25 mouse cellular contexts compared by ENCODE assay signal in the genomic region with DNA sequence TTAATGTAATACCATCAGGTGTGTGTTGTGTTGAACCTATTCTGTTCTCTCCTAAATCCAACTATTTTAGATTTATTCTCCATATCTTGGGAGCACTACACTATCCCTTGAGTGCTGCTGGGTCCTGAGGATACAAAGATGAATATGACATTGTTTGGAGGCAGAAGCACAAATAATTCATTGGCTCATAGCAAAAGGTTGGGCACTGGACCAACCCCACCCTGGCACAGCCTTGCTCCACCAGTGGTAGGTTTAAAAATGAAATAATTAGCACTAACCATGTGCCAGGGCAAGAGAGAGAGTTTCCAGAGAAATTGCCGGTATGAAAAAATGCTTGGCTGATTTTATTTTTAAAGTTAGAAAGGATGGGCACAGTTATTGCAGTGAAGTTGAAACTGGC. TPM values are rescaled to one million over a fixed set of nuclear protein-coding genes. Genes with fewer than 3 reads are reported as not detected.
A peak's percentile ranks its signal among the peaks of the same experiment; 100 is the strongest.
DNase-seq lines count a peak whose midpoint lies in the region; ATAC-seq and TF ChIP-seq lines count a peak whose summit lies in the region.
"Had no signal": no experiment of that assay in that cellular context is flagged by ENCODE, and none has a peak within 500 bp of the region (broad histone marks: within the 10 kb centered on the region; RNA-seq: fewer than 3 reads in every experiment).

No protein-coding gene starts in this region.

- H3K27me3 ChIP-seq in liver, adult 2 months (ENCODE audit: control insufficient read depth, insufficient read depth, low read length): no peaks in the 10 kb centered on the region

- H3K79me2 ChIP-seq in liver, adult 2 months (ENCODE audit: control insufficient read depth, insufficient read depth, low read length): no peaks in the 10 kb centered on the region

- H3K36me3 ChIP-seq in liver, adult 2 months (ENCODE audit: control insufficient read depth, insufficient read depth, low read length): no peaks in the 10 kb centered on the region
- H3K36me3 ChIP-seq: hindbrain, embryonic 15.5 days; liver, embryonic 12.5 days; midbrain, embryonic 10.5 days had no signal

- H3K4me1 ChIP-seq in liver, adult 2 months (ENCODE audit: control insufficient read depth, insufficient read depth, low read length): peaks cover 13% of the 10 kb centered on the region
- peaks cover 12% of the 10 kb centered on the region for H3K4me1 ChIP-seq in bone marrow macrophage, adult 2 months (ENCODE audit: control insufficient read depth, insufficient read depth, low read length)
- H3K4me1 ChIP-seq: hindbrain, embryonic 15.5 days; liver, embryonic 12.5 days had no signal

- H3K4me3 ChIP-seq in liver, adult 2 months (ENCODE audit: insufficient read depth, low read depth, low read length): no peak overlapping the region
- H3K4me3 ChIP-seq in bone marrow macrophage, adult 2 months (ENCODE audit: insufficient read depth, low read length): no peak overlapping the region
- H3K4me3 ChIP-seq: hindbrain, embryonic 15.5 days; liver, embryonic 12.5 days; midbrain, embryonic 10.5 days had no signal

- DNase-seq in frontal cortex, postnatal 14 days (ENCODE audit: low spot score in 2 of 2): no peak
- DNase-seq in liver, adult 2 months (ENCODE audit: extremely low read depth, low read depth, low spot score): no peak
- no peak for DNase-seq in liver
- peak; percentile 63 for DNase-seq in brain, embryonic 14.5 days (ENCODE audit: low read depth)
- no peak for DNase-seq in urinary bladder, postnatal 25 days (ENCODE audit: low spot score)

- WGBS in liver, adult 2 months: 28% methylated on average over 1 of the region's 1 CpGs

- ATAC-seq in frontal cortex, adult (ENCODE audit: low TSS enrichment): 0 out of 2 replicates have a peak, but pooled peaks have one; percentile 20
- ATAC-seq: liver, embryonic 12.5 days had no signal

- no peak for TF ChIP-seq CTCF in liver, adult 2 months (IDR thresholded peaks at IDR 0.05; ENCODE audit: low read depth, low read length)
- no peak for TF ChIP-seq CTCF in bone marrow macrophage, adult 2 months (IDR thresholded peaks at IDR 0.05; ENCODE audit: low read depth, low read length)
- TF ChIP-seq CTCF in brain, embryonic 14.5 days (IDR thresholded peaks at IDR 0.05; ENCODE audit: borderline replicate concordance, extremely low read depth, insufficient read depth, insufficient read length): no peak

- H3K9ac ChIP-seq in liver, adult 2 months (ENCODE audit: low read depth, low read length): no peak overlapping the region
- H3K9ac ChIP-seq: hindbrain, embryonic 15.5 days; liver, embryonic 12.5 days had no signal

- peak overlapping the region; percentile 47; the same call in 1 of the 2 replicates for H3K27ac ChIP-seq in liver, adult 2 months (replicated peaks; ENCODE audit: insufficient read depth, low read depth, low read length)
- peak overlapping the region; percentile 40; the same call in 1 of the 2 replicates for H3K27ac ChIP-seq in bone marrow macrophage, adult 2 months (ENCODE audit: insufficient read depth, low read depth, low read length)
- H3K27ac ChIP-seq: hindbrain, embryonic 15.5 days; liver, embryonic 12.5 days; midbrain, embryonic 10.5 days; stomach, postnatal 0 days had no signal

- no peak for TF ChIP-seq POLR2A in liver, adult 2 months (IDR thresholded peaks at IDR 0.05; ENCODE audit: extremely low read depth, insufficient read depth, low read length)
- TF ChIP-seq POLR2A in bone marrow macrophage, adult 2 months (IDR thresholded peaks at IDR 0.05; ENCODE audit: borderline replicate concordance, low read depth, low read length): no peak
- TF ChIP-seq POLR2A in brain, embryonic 14.5 days (IDR thresholded peaks at IDR 0.05; ENCODE audit: borderline replicate concordance, extremely low read depth, insufficient read depth, insufficient read length, poor library complexity, severe bottlenecking): no peak

RNA-seq across cellular contexts. Expression of a gene that starts 19.7 kb away (rescaled TPM):
- 300 and 328 TPM in 2 replicates for total RNA-seq in liver, adult 2 months (2014; rRNA removed)
- 92.9 and 108 TPM in 2 replicates for polyA plus RNA-seq in liver, adult 2 months (2012; rRNA removed)
- polyA plus RNA-seq in bone marrow macrophage, adult 2 months (2012; ENCODE audit: insufficient read depth, insufficient read length, missing spikeins): 18.5 and 21.3 TPM in 2 replicates
- polyA plus RNA-seq in brain, embryonic 14.5 days (2012; rRNA removed): 20.1 and 20.5 TPM in 2 replicates

RNA-seq across cellular contexts. Expression of a gene that starts 20.0 kb away (rescaled TPM):
- not detected in 2 replicates for total RNA-seq in liver, adult 2 months (2014; rRNA removed)
- not detected in 2 replicates for polyA plus RNA-seq in liver, adult 2 months (2012; rRNA removed)
- not detected in 2 replicates for polyA plus RNA-seq in bone marrow macrophage, adult 2 months (2012; ENCODE audit: insufficient read depth, insufficient read length, missing spikeins)
- polyA plus RNA-seq in brain, embryonic 14.5 days (2012; rRNA removed): 0.13 and 0.18 TPM in 2 replicates
- total RNA-seq: adrenal gland, postnatal 10 days; common myeloid progenitor, adult 5-6 weeks; gastrocnemius, adult 8-10 months; hematopoietic stem cell, adult 5-6 weeks; layer of hippocampus, postnatal 10 days; MEL; neutrophil, adult 5-6 weeks had no signal
- polyA plus RNA-seq: C2C12; gonadal fat pad, adult 2 months; heart, embryonic 11.5 days; heart, postnatal 0 days; intestine, embryonic 14.5 days; limb, embryonic 11.5 days; liver, embryonic 12.5 days; midbrain, embryonic 10.5 days; stomach, postnatal 0 days; thymus, postnatal 0 days had no signal

RNA-seq across cellular contexts. Expression of a gene that starts 23.5 kb away (rescaled TPM):
- total RNA-seq in liver, adult 2 months (2014; rRNA removed): 640 and 691 TPM in 2 replicates
- polyA plus RNA-seq in liver, adult 2 months (2012; rRNA removed): 491 and 636 TPM in 2 replicates
- polyA plus RNA-seq in bone marrow macrophage, adult 2 months (2012; ENCODE audit: insufficient read depth, insufficient read length, missing spikeins): 80.2 and 89.8 TPM in 2 replicates
- 65.7 and 66.4 TPM in 2 replicates for polyA plus RNA-seq in brain, embryonic 14.5 days (2012; rRNA removed)

RNA-seq across cellular contexts. Expression of a gene that starts 46.5 kb away (rescaled TPM):
- total RNA-seq in liver, adult 2 months (2014; rRNA removed): 27.2 and 39.1 TPM in 2 replicates
- 43.3 and 44.8 TPM in 2 replicates for polyA plus RNA-seq in liver, adult 2 months (2012; rRNA removed)
- 93.2 and 93.3 TPM in 2 replicates for polyA plus RNA-seq in bone marrow macrophage, adult 2 months (2012; ENCODE audit: insufficient read depth, insufficient read length, missing spikeins)
- 133 and 165 TPM in 2 replicates for polyA plus RNA-seq in brain, embryonic 14.5 days (2012; rRNA removed)
